Mouse (Mus musculus): ENCODE measurements around the gene Nit2.
"Not testable (repeated sequence)": the region's sequence is repeated elsewhere in the genome, so short reads cannot be mapped to it uniquely, and the experiment has no call there.

Gene Nit2

GRCm38 (mm10) chr16:57166611-57167513, at the start of gene Nit2:
Gene Nit2 (minus strand): TSS chr16:57167341.
- peak; percentile 94 to 96 for DNase-seq

GRCm38 (mm10) chr16:57215957-57216356, 48.8 kb upstream of the Nit2 start:
- DNase-seq: no peak

GRCm38 (mm10) chr16:57211037-57211436, 43.9 kb upstream of the Nit2 start:
- no peak for DNase-seq

- peak in 1 of 2 experiments; percentile 35 for DNase-seq
These were observed 41.2 kb upstream of the Nit2 start for GRCm38 (mm10) chr16:57208342-57208741.

GRCm38 (mm10) chr16:57197281-57197680, 30.1 kb upstream of the Nit2 start:
- no peak for DNase-seq

GRCm38 (mm10) chr16:57196590-57196989, 29.4 kb upstream of the Nit2 start:
- DNase-seq: no peak

GRCm38 (mm10) chr16:57191214-57191613, 24.1 kb upstream of the Nit2 start:
- DNase-seq: no peak

GRCm38 (mm10) chr16:57190390-57190789, 23.2 kb upstream of the Nit2 start:
- DNase-seq: no peak

- DNase-seq: no peak
These were observed 22.4 kb upstream of the Nit2 start for GRCm38 (mm10) chr16:57189493-57189892.

GRCm38 (mm10) chr16:57186618-57187017, 19.5 kb upstream of the Nit2 start:
- no peak for DNase-seq

- DNase-seq: no peak
These were observed 14.9 kb upstream of the Nit2 start for GRCm38 (mm10) chr16:57182037-57182436.

GRCm38 (mm10) chr16:57181180-57181579, 14.0 kb upstream of the Nit2 start:
- peak; percentile 28 to 34 for DNase-seq

- DNase-seq: no peak
These were observed 10.5 kb upstream of the Nit2 start for GRCm38 (mm10) chr16:57177664-57178063.

GRCm38 (mm10) chr16:57177254-57177653, 10.1 kb upstream of the Nit2 start:
- DNase-seq: peak in 1 of 2 experiments; percentile 28

GRCm38 (mm10) chr16:57176276-57176675, 9.1 kb upstream of the Nit2 start:
- DNase-seq: no peak

GRCm38 (mm10) chr16:57175751-57176150, 8.6 kb upstream of the Nit2 start:
- no peak for DNase-seq

GRCm38 (mm10) chr16:57174480-57174879, 7.3 kb upstream of the Nit2 start:
- not testable (repeated sequence) for DNase-seq

- no peak for DNase-seq
These were observed 4.4 kb upstream of the Nit2 start for GRCm38 (mm10) chr16:57171570-57171969.

- DNase-seq: no peak
These were observed 4.0 kb upstream of the Nit2 start for GRCm38 (mm10) chr16:57171161-57171560.

GRCm38 (mm10) chr16:57168236-57168635, 1.1 kb upstream of the Nit2 start:
- DNase-seq: no peak

GRCm38 (mm10) chr16:57167514-57167912, 372 bp upstream of the Nit2 start:
- DNase-seq: no peak

GRCm38 (mm10) chr16:57166086-57166485, 1.1 kb downstream of the Nit2 start:
- DNase-seq: no peak

- DNase-seq: no peak
These were observed 2.0 kb downstream of the Nit2 start for GRCm38 (mm10) chr16:57165157-57165556.

GRCm38 (mm10) chr16:57163694-57164093, 3.4 kb downstream of the Nit2 start:
- DNase-seq: no peak

- DNase-seq: no peak
These were observed 4.3 kb downstream of the Nit2 start for GRCm38 (mm10) chr16:57162841-57163240.
